Mouse (Mus musculus) B cell, adult (primary cell): ENCODE data around the gene Yipf1. TPM values are rescaled to one million over a fixed set of nuclear protein-coding genes. Genes with fewer than 3 reads are reported as not detected.

ENCODE experiments used
- total RNA-seq: library from RNA; stranded (reverse); gene quantifications from 4 replicates; pipeline ENCODE4 v1.2.4, GENCODE M21; 2023; ENCODE audit not compliant: inconsistent age

The Yipf1 gene
- total RNA-seq: 42.1 to 48.6 TPM (median 47.3 TPM) in 4 replicates

DNA sequence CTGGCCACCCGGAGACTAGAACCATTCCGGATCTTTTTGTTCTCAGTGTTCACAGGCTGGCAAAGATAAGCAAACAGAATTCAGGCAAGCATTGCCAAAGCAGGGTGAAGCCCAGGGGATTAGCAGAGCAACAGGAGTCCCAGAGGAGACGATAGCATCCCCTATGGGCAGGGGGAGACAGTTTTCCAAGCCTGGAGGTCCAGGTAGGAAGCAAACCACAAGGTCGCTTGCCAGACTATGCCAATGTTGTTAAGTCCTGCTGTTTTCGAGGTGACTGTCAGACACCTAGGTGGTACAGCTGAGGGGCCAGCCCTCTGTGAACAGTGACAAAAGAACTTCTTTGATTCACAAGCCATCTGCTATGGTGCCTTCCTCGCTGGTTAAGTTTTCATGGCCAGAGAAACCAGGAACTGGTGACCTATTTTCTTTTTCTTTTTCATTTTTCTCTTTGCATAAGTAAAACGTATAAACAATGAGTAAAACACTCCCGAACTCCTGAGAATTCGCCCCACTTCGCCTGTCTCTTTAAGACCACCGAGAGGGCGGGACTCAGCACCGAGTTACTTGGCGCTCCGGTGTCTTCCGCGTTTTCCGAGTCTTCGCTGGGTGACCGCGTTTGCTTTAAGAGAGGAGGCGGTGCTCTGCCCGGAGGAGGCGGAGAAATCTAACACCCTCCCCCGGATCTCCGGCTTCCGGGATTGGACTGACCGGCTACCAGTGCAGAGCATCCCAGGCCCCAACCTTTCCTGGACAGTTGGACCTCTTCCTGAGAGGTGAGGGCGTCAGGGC is at the start of gene Yipf1:
Yipf1 (plus strand) TSS at position 674 of the 789 bp plus-strand sequence.

DNA sequence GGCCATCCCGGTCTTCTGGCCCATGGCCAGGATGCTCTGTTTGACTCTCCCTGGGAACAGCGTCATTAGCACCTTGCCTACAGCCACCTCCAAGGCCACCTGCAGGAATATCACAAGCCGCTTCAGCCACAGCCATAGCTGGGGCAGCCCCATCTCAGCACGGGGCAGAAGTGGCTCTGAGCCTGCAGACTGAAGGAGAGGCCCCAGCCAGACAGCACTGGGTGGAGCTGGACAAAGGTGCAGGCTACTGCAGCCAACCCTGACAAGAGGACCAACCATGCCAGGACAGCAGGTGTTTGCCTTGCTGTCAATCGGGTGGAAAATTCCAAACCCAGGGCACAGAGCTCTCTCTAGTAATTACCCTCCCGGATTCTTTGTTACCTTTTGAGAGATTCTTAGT is 7.2 kb upstream of the Yipf1 start, which contains the start of gene Dio1:
Dio1 (minus strand) TSS at position 204 of the 400 bp plus-strand sequence.

DNA sequence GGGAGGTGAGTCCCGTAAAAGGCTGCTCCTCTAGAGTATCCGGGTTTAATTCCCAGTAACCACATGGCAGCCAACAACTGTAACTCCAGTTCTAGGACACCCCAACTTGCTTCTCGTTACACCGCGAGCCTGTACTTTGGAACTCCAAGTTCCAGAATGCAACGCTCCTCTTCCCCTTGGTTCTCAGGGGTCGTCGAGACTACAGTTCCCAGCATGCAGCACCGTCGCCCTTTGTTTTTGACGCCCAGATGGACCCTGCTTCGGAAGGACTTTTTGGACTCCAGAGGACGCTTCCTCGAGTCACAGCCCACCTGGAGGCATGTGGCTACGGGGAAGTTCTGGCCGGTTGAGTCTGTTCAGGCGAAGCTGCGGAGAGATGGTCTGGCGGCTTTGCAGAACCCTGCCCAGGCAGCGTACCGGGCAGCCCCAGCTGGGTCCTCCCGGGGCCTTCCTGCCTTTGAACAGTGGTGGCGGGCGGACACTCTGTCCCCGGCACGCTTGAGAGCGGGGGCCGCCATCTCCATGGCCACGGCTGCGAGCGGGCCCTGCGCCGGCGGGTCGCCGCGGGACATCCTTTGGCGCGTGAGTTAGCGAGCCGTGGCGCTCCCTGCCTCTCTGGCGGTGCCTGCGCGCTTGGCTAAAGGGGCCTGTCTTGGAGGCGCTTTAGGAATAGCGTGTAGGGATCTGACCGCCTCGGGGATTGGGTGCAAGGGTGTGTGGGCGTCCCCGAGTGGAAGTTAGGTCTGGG is 53.6 kb downstream of the Yipf1 start, which contains the start of gene Ndc1:
Ndc1 (plus strand) TSS at position 218 of the 748 bp plus-strand sequence.

Other genes with a start within 250 kb of the Yipf1 start
- gene Mrpl37, start 247.5 kb upstream of the Yipf1 start, total RNA-seq: 68.1 to 71.2 TPM (median 69.9 TPM) in 4 replicates
- 9.5 to 14.0 TPM (median 10.8 TPM) in 4 replicates for gene Cyb5rl, start 247.4 kb upstream of the Yipf1 start, total RNA-seq
- not detected in 4 replicates for gene Cdcp2, start 217.5 kb upstream of the Yipf1 start, total RNA-seq
- gene Tmem59, start 136.0 kb upstream of the Yipf1 start, total RNA-seq: 93.1 to 107 TPM (median 100 TPM) in 4 replicates
- 30.7 to 43.5 TPM (median 36.1 TPM) in 4 replicates for gene Tceanc2, start 135.2 kb upstream of the Yipf1 start, total RNA-seq
- not detected in 4 replicates for gene Ldlrad1, start 105.2 kb upstream of the Yipf1 start, total RNA-seq
- gene Lrrc42, start 60.8 kb upstream of the Yipf1 start, total RNA-seq: 17.3 to 31.8 TPM (median 24.8 TPM) in 4 replicates
- 11.3 to 13.8 TPM (median 12.7 TPM) in 4 replicates for gene Hspb11, start 60.8 kb upstream of the Yipf1 start, total RNA-seq
- gene Dio1, start 7.2 kb upstream of the Yipf1 start, total RNA-seq: not detected in 4 replicates
- gene Ndc1, start 53.4 kb downstream of the Yipf1 start, total RNA-seq: 6.8 to 11.3 TPM (median 7.5 TPM) in 4 replicates
- gene Glis1, start 120.2 kb downstream of the Yipf1 start, total RNA-seq: 1.0 TPM in 1 of 4 replicates, not detected in the others